Mouse (Mus musculus): ENCODE measurements around the gene Rflna.

DNA sequence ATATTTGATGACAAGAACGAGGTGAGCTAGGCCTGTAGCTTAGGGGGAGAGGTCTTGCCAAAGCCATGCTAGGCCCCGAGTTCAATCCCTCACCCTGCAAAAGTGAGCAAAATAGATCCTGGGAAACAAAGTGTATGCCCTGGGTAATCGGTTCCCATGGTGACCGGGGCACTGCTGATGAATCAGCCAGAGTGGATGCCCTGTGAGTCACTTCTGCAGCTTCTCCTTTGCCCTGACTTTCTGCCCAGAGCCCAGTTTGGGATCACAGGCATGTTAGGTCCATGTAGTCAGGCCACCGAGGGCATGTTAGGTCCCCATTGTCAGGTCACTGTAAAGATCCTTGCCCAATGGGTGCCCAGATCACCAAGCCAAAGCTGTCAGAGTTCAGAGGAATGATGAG, 45.5 kb upstream of the Rflna start:
- TF ChIP-seq CTCF (IDR thresholded peaks at IDR 0.05; ENCODE audit: low read depth) (no peak), EP300 (optimal IDR thresholded peaks at IDR 0.05) (no peak)

All from stomach, postnatal 0 days (tissue).